Mouse (Mus musculus) heart, adult 2 months (tissue): ENCODE data around the gene Tbc1d22a.

Experiments used
- CTCF ChIP-seq: fragments of 200-600 bp; IDR thresholded peaks from 2 replicates; pipeline ENCODE4 v1.8.1; 2022; ENCODE audit warnings: antibody characterized with exemption, mild to moderate bottlenecking, moderate library complexity
- EP300 ChIP-seq: fragments of 200-500 bp; IDR thresholded peaks from 2 replicates; pipeline ENCODE4 v1.6.1; 2011; ENCODE audit warnings: low read depth, low read length, control low read depth; ENCODE audit not compliant: insufficient read depth
- POLR2A ChIP-seq: fragments of 200-500 bp; IDR thresholded peaks from 2 replicates; pipeline ENCODE4 v1.6.1; 2011; ENCODE audit warnings: mild to moderate bottlenecking, low read depth, low read length, control low read depth; ENCODE audit not compliant: insufficient read depth

GRCm38 (mm10) chr15:86431539-86432080 is 217.4 kb downstream of the Tbc1d22a start:
- TF ChIP-seq EP300: no peak
- TF ChIP-seq CTCF: no peak
- no peak for TF ChIP-seq POLR2A
